Mouse (Mus musculus): ENCODE measurements around the gene Fitm1. TPM values are rescaled to one million over a fixed set of nuclear protein-coding genes. Genes with fewer than 3 reads are reported as not detected.
A peak's percentile ranks its signal among the peaks of the same experiment; 100 is the strongest.

The Fitm1 gene
- not detected in 2 replicates for polyA plus RNA-seq (2011; ENCODE audit: insufficient read depth, insufficient read length, low replicate concordance, missing spikeins)

- Histone ChIP-seq H3K27ac (ENCODE audit: control insufficient read depth, insufficient read depth, low read depth, low read length, poor library complexity) (peak within 1 kb of the TSS; percentile 77), H3K4me1 (ENCODE audit: control insufficient read depth, insufficient read depth, low read length) (no peaks in the 10 kb centered on the region; the same call in 1 of the 2 replicates), H3K4me3 (replicated peaks; ENCODE audit: control insufficient read depth, low read depth, low read length) (no peak within 1 kb of the TSS)
- TF ChIP-seq CTCF (IDR thresholded peaks at IDR 0.05; ENCODE audit: control insufficient read depth, insufficient read depth, low read length) (no peak), POLR2A (IDR thresholded peaks at IDR 0.05; ENCODE audit: borderline replicate concordance, control insufficient read depth, low read depth, low read length) (no peak)
- WGBS: 77% methylated on average over 8 of the region's 8 CpGs
Observed at GRCm38 (mm10) chr14:55575302-55575701, at the start of gene Fitm1. Gene Fitm1, plus strand, starts transcription at chr14:55575617.

- Histone ChIP-seq H3K4me3 (replicated peaks; ENCODE audit: control insufficient read depth, low read depth, low read length) (no peak overlapping the region), H3K27ac (ENCODE audit: control insufficient read depth, insufficient read depth, low read depth, low read length, poor library complexity) (no peak overlapping the region), H3K4me1 (ENCODE audit: control insufficient read depth, insufficient read depth, low read length) (no peaks in the 10 kb centered on the region)
- TF ChIP-seq CTCF (IDR thresholded peaks at IDR 0.05; ENCODE audit: control insufficient read depth, insufficient read depth, low read length) (no peak), POLR2A (IDR thresholded peaks at IDR 0.05; ENCODE audit: borderline replicate concordance, control insufficient read depth, low read depth, low read length) (no peak)
- 76% methylated on average over 2 of the region's 2 CpGs for WGBS
Observed at GRCm38 (mm10) chr14:55526674-55527073, 48.7 kb upstream of the Fitm1 start.

GRCm38 (mm10) chr14:55527940-55528339 lies 47.5 kb upstream of the Fitm1 start:
- 10% methylated on average over 3 of the region's 3 CpGs for WGBS
- Histone ChIP-seq H3K4me1 (ENCODE audit: control insufficient read depth, insufficient read depth, low read length) (no peaks in the 10 kb centered on the region), H3K27ac (ENCODE audit: control insufficient read depth, insufficient read depth, low read depth, low read length, poor library complexity) (no peak overlapping the region), H3K4me3 (replicated peaks; ENCODE audit: control insufficient read depth, low read depth, low read length) (no peak overlapping the region)
- TF ChIP-seq CTCF (IDR thresholded peaks at IDR 0.05; ENCODE audit: control insufficient read depth, insufficient read depth, low read length): no peak; the same call in 1 of the 2 replicates
- TF ChIP-seq POLR2A (IDR thresholded peaks at IDR 0.05; ENCODE audit: borderline replicate concordance, control insufficient read depth, low read depth, low read length): no peak

- Histone ChIP-seq H3K27ac (ENCODE audit: control insufficient read depth, insufficient read depth, low read depth, low read length, poor library complexity) (no peak overlapping the region), H3K4me1 (ENCODE audit: control insufficient read depth, insufficient read depth, low read length) (no peaks in the 10 kb centered on the region), H3K4me3 (replicated peaks; ENCODE audit: control insufficient read depth, low read depth, low read length) (no peak overlapping the region)
- TF ChIP-seq CTCF (IDR thresholded peaks at IDR 0.05; ENCODE audit: control insufficient read depth, insufficient read depth, low read length) (peak; percentile 91), POLR2A (IDR thresholded peaks at IDR 0.05; ENCODE audit: borderline replicate concordance, control insufficient read depth, low read depth, low read length) (no peak)
- 65% methylated on average over 6 of the region's 6 CpGs for WGBS
Observed at GRCm38 (mm10) chr14:55536116-55536745, 39.2 kb upstream of the Fitm1 start.

GRCm38 (mm10) chr14:55540067-55540786 lies 35.2 kb upstream of the Fitm1 start, which contains the start of gene Pck2:
Gene Pck2, plus strand, starts transcription at chr14:55540266.
- H3K27ac ChIP-seq (ENCODE audit: control insufficient read depth, insufficient read depth, low read depth, low read length, poor library complexity): peak within 1 kb of the TSS; percentile 91
- peak within 1 kb of the TSS; percentile 90 for H3K4me3 ChIP-seq (replicated peaks; ENCODE audit: control insufficient read depth, low read depth, low read length)
- no peak for TF ChIP-seq CTCF (IDR thresholded peaks at IDR 0.05; ENCODE audit: control insufficient read depth, insufficient read depth, low read length)
- peak; percentile 83 for TF ChIP-seq POLR2A (IDR thresholded peaks at IDR 0.05; ENCODE audit: borderline replicate concordance, control insufficient read depth, low read depth, low read length)
- H3K4me1 ChIP-seq (ENCODE audit: control insufficient read depth, insufficient read depth, low read length): no peaks in the 10 kb centered on the region
- WGBS: under 1% methylated on average over 32 of the region's 32 CpGs

GRCm38 (mm10) chr14:55540787-55541321 lies 34.6 kb upstream of the Fitm1 start:
- Histone ChIP-seq H3K4me1 (ENCODE audit: control insufficient read depth, insufficient read depth, low read length) (no peaks in the 10 kb centered on the region), H3K27ac (ENCODE audit: control insufficient read depth, insufficient read depth, low read depth, low read length, poor library complexity) (peak overlapping the region; percentile 91), H3K4me3 (replicated peaks; ENCODE audit: control insufficient read depth, low read depth, low read length) (peak overlapping the region; percentile 90)
- under 1% methylated on average over 10 of the region's 10 CpGs for WGBS
- TF ChIP-seq CTCF (IDR thresholded peaks at IDR 0.05; ENCODE audit: control insufficient read depth, insufficient read depth, low read length) (no peak), POLR2A (IDR thresholded peaks at IDR 0.05; ENCODE audit: borderline replicate concordance, control insufficient read depth, low read depth, low read length) (no peak; the same call in 1 of the 2 replicates)

GRCm38 (mm10) chr14:55542268-55542667 lies 33.1 kb upstream of the Fitm1 start:
- Histone ChIP-seq H3K4me1 (ENCODE audit: control insufficient read depth, insufficient read depth, low read length) (no peaks in the 10 kb centered on the region), H3K4me3 (replicated peaks; ENCODE audit: control insufficient read depth, low read depth, low read length) (peak overlapping the region; percentile 2), H3K27ac (ENCODE audit: control insufficient read depth, insufficient read depth, low read depth, low read length, poor library complexity) (peak overlapping the region; percentile 74)
- peak; percentile 65; the same call in 1 of the 2 replicates for TF ChIP-seq POLR2A (IDR thresholded peaks at IDR 0.05; ENCODE audit: borderline replicate concordance, control insufficient read depth, low read depth, low read length)
- TF ChIP-seq CTCF (IDR thresholded peaks at IDR 0.05; ENCODE audit: control insufficient read depth, insufficient read depth, low read length): no peak
- 65% methylated on average over 12 of the region's 12 CpGs for WGBS

- Histone ChIP-seq H3K4me3 (replicated peaks; ENCODE audit: control insufficient read depth, low read depth, low read length) (no peak overlapping the region), H3K27ac (ENCODE audit: control insufficient read depth, insufficient read depth, low read depth, low read length, poor library complexity) (no peak overlapping the region), H3K4me1 (ENCODE audit: control insufficient read depth, insufficient read depth, low read length) (no peaks in the 10 kb centered on the region)
- TF ChIP-seq POLR2A (IDR thresholded peaks at IDR 0.05; ENCODE audit: borderline replicate concordance, control insufficient read depth, low read depth, low read length): no peak; the same call in 1 of the 2 replicates
- no peak for TF ChIP-seq CTCF (IDR thresholded peaks at IDR 0.05; ENCODE audit: control insufficient read depth, insufficient read depth, low read length)
- 87% methylated on average over 9 of the region's 9 CpGs for WGBS
Observed at GRCm38 (mm10) chr14:55544334-55544733, 31.1 kb upstream of the Fitm1 start.

Measured in bone marrow, adult 2 months (tissue).